15 mouse cellular contexts compared by ENCODE assay signal in the genomic region with DNA sequence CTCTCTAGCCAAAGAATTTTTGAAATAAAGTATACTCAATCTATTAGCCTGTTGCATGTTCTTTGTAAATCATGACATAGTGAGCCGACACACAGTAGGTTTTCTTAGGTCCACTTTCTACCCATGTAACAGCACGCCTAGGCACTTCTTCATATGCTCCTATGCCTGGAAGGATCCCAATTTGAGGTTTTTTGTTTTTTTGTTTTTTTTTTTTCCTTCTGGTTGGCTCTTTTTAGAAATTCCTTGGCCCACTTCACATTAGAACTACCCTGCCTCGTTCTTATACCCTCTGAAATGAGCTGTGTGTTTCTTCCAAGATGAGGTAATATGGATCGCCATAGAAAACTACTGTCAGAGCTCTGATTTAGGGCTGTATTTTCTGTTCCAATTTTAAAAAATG.
"Had no signal": no experiment of that assay in that cellular context is flagged by ENCODE, and none has a peak within 500 bp of the region (broad histone marks: within the 10 kb centered on the region; RNA-seq: fewer than 3 reads in every experiment).

No protein-coding gene starts in this region.

- H3K9me3 ChIP-seq: lung, embryonic 15.5 days; megakaryocyte, embryonic 14.5 days; midbrain, embryonic 13.5 days; midbrain, embryonic 15.5 days; neural tube, embryonic 12.5 days had no signal

- ATAC-seq: lung, postnatal 0 days; midbrain, embryonic 13.5 days; midbrain, embryonic 15.5 days had no signal

- H3K4me3 ChIP-seq: lung, embryonic 15.5 days; megakaryocyte, embryonic 14.5 days; midbrain, embryonic 13.5 days; midbrain, embryonic 15.5 days; neural tube, embryonic 12.5 days had no signal

- H3K4me2 ChIP-seq: lung, embryonic 15.5 days; midbrain, embryonic 11.5 days; midbrain, embryonic 13.5 days; midbrain, embryonic 15.5 days; neural tube, embryonic 12.5 days had no signal

- H3K9ac ChIP-seq: lung, embryonic 15.5 days; midbrain, embryonic 13.5 days; midbrain, embryonic 15.5 days; neural tube, embryonic 12.5 days had no signal

- H3K36me3 ChIP-seq: lung, embryonic 15.5 days; midbrain, embryonic 13.5 days; midbrain, embryonic 15.5 days; neural tube, embryonic 12.5 days had no signal

- H3K27me3 ChIP-seq: lung, embryonic 15.5 days; megakaryocyte, embryonic 14.5 days; midbrain, embryonic 13.5 days; midbrain, embryonic 15.5 days; neural tube, embryonic 12.5 days had no signal

- H3K4me1 ChIP-seq: lung, embryonic 15.5 days; megakaryocyte, embryonic 14.5 days; midbrain, embryonic 13.5 days; midbrain, embryonic 15.5 days; neural tube, embryonic 12.5 days had no signal

- H3K27ac ChIP-seq: lung, embryonic 15.5 days; macrophage; midbrain, embryonic 13.5 days; midbrain, embryonic 15.5 days; neural tube, embryonic 12.5 days had no signal

- DNase-seq: lung, adult 2 months; lung, postnatal 14 days; lung, postnatal 36 days; right cerebral cortex, postnatal 14 days; thymus, adult 18-20 months; thymus, postnatal 14 days; thymus, postnatal 36 days had no signal
